Mouse (Mus musculus) heart, postnatal 0 days (tissue): ENCODE measurements around the gene Cmpk1. TPM values are rescaled to one million over a fixed set of nuclear protein-coding genes. Genes with fewer than 3 reads are reported as not detected.

ENCODE experiments used
- ATAC-seq: fragments of 200-750 bp; cut with Nextera tagmentation; 2 replicates; pipeline ENCODE4 v1.8.0; 2017; ENCODE audit warnings: low read depth, moderate number of reproducible peaks, moderate library complexity; ENCODE audit not compliant: insufficient read depth
- DNase-seq: peaks from one replicate; pipeline ENCODE4 v3.0.0-alpha.2; 2016; ENCODE audit warnings: low spot score
- H3K27ac ChIP-seq: fragments of 300-500 bp; sonication (generic); 2 replicates; pipeline ENCODE4 v1.5.1; 2014; ENCODE audit warnings: low read depth, mild to moderate bottlenecking
- H3K27me3 ChIP-seq: fragments of 300-500 bp; sonication (generic); 2 replicates; pipeline ENCODE4 v1.6.1; 2014; ENCODE audit warnings: low read length, mixed read lengths; ENCODE audit not compliant: control insufficient read depth, insufficient read depth
- H3K36me3 ChIP-seq: fragments of 300-500 bp; sonication (generic); replicated peaks from 2 replicates; pipeline ENCODE4 v1.6.1; 2014; ENCODE audit warnings: low read length, mixed read lengths; ENCODE audit not compliant: control insufficient read depth, insufficient read depth
- H3K4me1 ChIP-seq: fragments of 300-500 bp; sonication (generic); 2 replicates; pipeline ENCODE4 v1.6.1; 2014; ENCODE audit warnings: antibody characterized with exemption; ENCODE audit not compliant: control insufficient read depth, insufficient read depth
- H3K4me2 ChIP-seq: fragments of 300-500 bp; sonication (generic); 2 replicates; pipeline ENCODE4 v1.6.1; 2014; ENCODE audit warnings: low read depth, mild to moderate bottlenecking, low read length, moderate library complexity
- H3K4me3 ChIP-seq: fragments of 300-500 bp; sonication (generic); 2 replicates; pipeline ENCODE4 v1.5.1; 2014; ENCODE audit warnings: low read depth, low read length
- H3K9ac ChIP-seq: fragments of 300-500 bp; sonication (generic); replicated peaks from 2 replicates; pipeline ENCODE4 v1.6.1; 2014; ENCODE audit warnings: low read depth, low read length, mixed read lengths
- H3K9me3 ChIP-seq: fragments of 300-500 bp; sonication (generic); replicated peaks from 2 replicates; pipeline ENCODE4 v1.6.1; 2016; ENCODE audit warnings: low read length; ENCODE audit not compliant: control insufficient read depth
- CTCF ChIP-seq: IDR thresholded peaks from 2 replicates; pipeline ENCODE4 v1.5.1; 2016; ENCODE audit warnings: antibody characterized with exemption, control low read depth, low read depth
- EP300 ChIP-seq: IDR thresholded peaks from 2 replicates; pipeline ENCODE4 v1.6.1; 2016; ENCODE audit warnings: antibody characterized with exemption, low read depth
- WGBS: fragments of 180-500 bp; shearing (Covaris S2); extraction: QIAGEN DNeasy Blood & Tissue Kit; methylation state at CpG from one replicate; pipeline ENCODE4 v1.1.7; 2014; 5-methylcytosine and 5-hydroxymethylcytosine counted together
- polyA plus RNA-seq: library from polyadenylated mRNA; unstranded; fragments of >200 nt; fragmentation: Nextera tagmentation; extraction: Ambion mirVana; gene quantifications from 2 replicates; pipeline ENCODE4 v1.2.1, GENCODE M21; 2015
- total RNA-seq: library from RNA; depleted of rRNA; stranded (reverse); fragments of >200 nt; gene quantifications from 2 replicates; pipeline ENCODE4 v1.2.3, GENCODE M21; 2014; ENCODE audit warnings: low replicate concordance

The Cmpk1 gene
- total and polyA plus RNA-seq, 2 experiments from 2014 or later = 27.4 to 54.9 TPM

- TF ChIP-seq EP300 (no peak), CTCF (no peak)
- DNase-seq = peak; percentile 99
- Histone ChIP-seq H3K9ac (peak within 1 kb of the TSS; percentile 69), H3K4me1 (peaks cover 12% of the 10 kb centered on the region), H3K9me3 (no peaks in the 10 kb centered on the region), H3K27me3 (no peaks in the 10 kb centered on the region), H3K36me3 (peaks cover 15% of the 10 kb centered on the region), H3K27ac (peak within 1 kb of the TSS; percentile 94), H3K4me3 (peak within 1 kb of the TSS; percentile 77), H3K4me2 (peak within 1 kb of the TSS; percentile 85)
- under 1% methylated on average over 52 of the region's 52 CpGs for WGBS
- peak; percentile 100 for ATAC-seq
These were observed 12.9 kb upstream of the Cmpk1 start, which contains the start of gene Stil for GRCm38 (mm10) chr4:114999773-115000428. Gene Stil (plus strand): TSS chr4:115000159.

GRCm38 (mm10) chr4:114999445-114999772 is 12.4 kb upstream of the Cmpk1 start:
- DNase-seq (no peak), ATAC-seq (peak; percentile 2; the same call in 1 of the 2 replicates)
- Histone ChIP-seq H3K27ac (peak overlapping the region; percentile 94), H3K4me1 (peaks cover 12% of the 10 kb centered on the region), H3K9ac (peak overlapping the region; percentile 69), H3K27me3 (no peaks in the 10 kb centered on the region), H3K36me3 (0 out of 2 replicates have a peak, but pooled peaks cover 13% of the 10 kb centered on the region), H3K4me2 (peak overlapping the region; percentile 85), H3K4me3 (peak overlapping the region; percentile 77), H3K9me3 (no peaks in the 10 kb centered on the region)
- WGBS = 9% methylated on average over 9 of the region's 9 CpGs
- TF ChIP-seq CTCF (no peak), EP300 (no peak)

DNA sequence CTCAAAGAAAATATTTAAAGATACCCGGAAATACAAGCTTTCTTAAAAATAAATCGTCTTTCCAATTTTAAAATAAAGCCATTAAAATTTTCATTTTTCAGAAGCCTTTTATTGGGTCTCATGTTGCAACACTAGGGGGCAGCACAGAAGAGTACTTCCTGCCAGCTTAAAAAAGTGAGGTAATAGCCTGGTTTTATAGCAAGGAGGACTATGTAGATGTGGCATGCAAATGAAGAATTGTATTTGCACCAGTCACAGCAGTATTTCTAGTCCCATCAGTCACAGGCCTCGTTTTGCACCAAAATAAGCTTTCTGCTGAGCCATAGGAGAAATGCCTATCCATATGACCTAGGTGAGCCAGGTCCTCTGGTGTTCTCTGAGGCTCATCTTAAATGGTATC is 10.0 kb upstream of the Cmpk1 start:
- TF ChIP-seq CTCF (peak; percentile 37), EP300 (no peak)
- no peak overlapping the region for H3K4me3 ChIP-seq
- ATAC-seq (no peak), DNase-seq (no peak)
- H3K27me3 ChIP-seq = 0 out of 2 replicates have a peak, but pooled peaks cover 3% of the 10 kb centered on the region
- no peak overlapping the region for H3K9ac ChIP-seq
- H3K27ac ChIP-seq = no peak overlapping the region
- no peaks in the 10 kb centered on the region for H3K36me3 ChIP-seq
- no peaks in the 10 kb centered on the region for H3K9me3 ChIP-seq
- H3K4me1 ChIP-seq = peaks cover 12% of the 10 kb centered on the region
- no peak overlapping the region for H3K4me2 ChIP-seq
- 41% methylated on average over 3 of the region's 3 CpGs for WGBS

- TF ChIP-seq EP300 = no peak
- no peak for TF ChIP-seq CTCF
- Histone ChIP-seq H3K9me3 (no peaks in the 10 kb centered on the region), H3K4me1 (no peaks in the 10 kb centered on the region), H3K36me3 (no peaks in the 10 kb centered on the region), H3K27ac (no peak overlapping the region), H3K9ac (no peak overlapping the region), H3K4me2 (no peak overlapping the region), H3K4me3 (no peak overlapping the region), H3K27me3 (0 out of 2 replicates have a peak, but pooled peaks cover 3% of the 10 kb centered on the region)
- DNase-seq = no peak
- WGBS = 83% methylated on average over 3 of the region's 3 CpGs
- ATAC-seq = no peak
These were observed 7.2 kb upstream of the Cmpk1 start for GRCm38 (mm10) chr4:114994218-114994617.

- ATAC-seq (peak; percentile 15; the same call in 1 of the 2 replicates), DNase-seq (peak; percentile 7)
- Histone ChIP-seq H3K4me1 (peaks cover 14% of the 10 kb centered on the region), H3K9me3 (no peaks in the 10 kb centered on the region), H3K36me3 (peaks cover 4% of the 10 kb centered on the region; the same call in 1 of the 2 replicates), H3K9ac (peak overlapping the region; percentile 78), H3K4me2 (peak overlapping the region; percentile 71), H3K4me3 (peak overlapping the region; percentile 79), H3K27me3 (no peaks in the 10 kb centered on the region), H3K27ac (peak overlapping the region; percentile 98)
- TF ChIP-seq CTCF (no peak), EP300 (no peak)
- 3% methylated on average over 8 of the region's 8 CpGs for WGBS
These were observed 840 bp downstream of the Cmpk1 start for GRCm38 (mm10) chr4:114986211-114986590.

DNA sequence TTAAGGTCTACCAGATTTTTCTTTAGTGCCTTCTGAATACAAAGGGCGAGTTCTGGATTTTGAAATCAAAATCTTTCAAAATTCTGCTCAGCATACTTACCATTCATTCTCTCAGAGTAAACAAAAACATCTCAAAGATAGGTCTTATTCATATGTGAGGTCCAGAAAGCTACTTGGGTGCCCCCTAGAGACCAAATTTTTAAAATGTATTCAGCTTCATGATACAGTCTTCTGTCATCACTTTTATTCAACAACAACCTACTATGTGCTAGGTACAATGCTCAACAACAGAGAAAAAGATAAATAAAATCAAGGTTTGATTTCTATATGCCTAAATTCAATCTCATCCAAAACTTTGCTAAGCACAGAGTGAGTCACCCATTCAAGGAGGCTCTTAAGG is 4.0 kb downstream of the Cmpk1 start:
- Histone ChIP-seq H3K27me3 (no peaks in the 10 kb centered on the region), H3K27ac (no peak overlapping the region), H3K4me3 (no peak overlapping the region), H3K36me3 (peaks cover 4% of the 10 kb centered on the region; the same call in 1 of the 2 replicates), H3K4me1 (peaks cover 14% of the 10 kb centered on the region), H3K9ac (no peak overlapping the region), H3K4me2 (no peak overlapping the region), H3K9me3 (no peaks in the 10 kb centered on the region)
- DNase-seq (no peak), ATAC-seq (no peak)
- TF ChIP-seq CTCF (peak; percentile 26; the same call in 1 of the 2 replicates), EP300 (no peak)
- 86% methylated on average over 1 of the region's 1 CpGs for WGBS
